Mouse (Mus musculus) myocyte (in vitro differentiated cells): ENCODE data around the gene Fut2. TPM values are rescaled to one million over a fixed set of nuclear protein-coding genes. Genes with fewer than 3 reads are reported as not detected.
A peak's percentile ranks its signal among the peaks of the same experiment; 100 is the strongest.

Source experiments
- H3K27me3 ChIP-seq: one replicate; pipeline ENCODE4 v1.6.1; 2011; ENCODE audit not compliant: control insufficient read depth, insufficient read depth, insufficient read length
- H3K36me3 ChIP-seq: one replicate; pipeline ENCODE4 v1.6.1; 2011; ENCODE audit not compliant: control insufficient read depth, insufficient read depth
- H3K4me2 ChIP-seq: one replicate; pipeline ENCODE4 v1.6.1; 2011; ENCODE audit warnings: low read depth, control low read depth
- H3K4me3 ChIP-seq: one replicate; pipeline ENCODE4 v1.5.1; 2011; ENCODE audit warnings: mild to moderate bottlenecking, control low read depth, moderate library complexity
- H3K79me2 ChIP-seq: one replicate; pipeline ENCODE4 v1.6.1; 2011; ENCODE audit not compliant: control insufficient read depth, insufficient read depth
- H3ac ChIP-seq: one replicate; pipeline ENCODE4 v1.6.1; 2011; ENCODE audit not compliant: control insufficient read depth, insufficient read length
- CEBPB ChIP-seq: IDR thresholded peaks from 2 replicates; pipeline ENCODE4 v1.6.1; 2011; ENCODE audit warnings: mild to moderate bottlenecking, moderate library complexity; ENCODE audit not compliant: poor library complexity, insufficient read depth, severe bottlenecking
- E2F4 ChIP-seq: IDR thresholded peaks from one replicate; pipeline ENCODE4 v1.6.1; 2011; ENCODE audit warnings: mild to moderate bottlenecking, control low read depth, moderate library complexity; ENCODE audit not compliant: insufficient read depth
- MAX ChIP-seq: IDR thresholded peaks from one replicate; pipeline ENCODE4 v1.6.1; 2011; ENCODE audit warnings: low read depth, mild to moderate bottlenecking, control low read depth
- MYOD1 ChIP-seq, 3 experiments: IDR thresholded peaks; one replicate each; pipeline ENCODE4 v1.6.1; 2011; ENCODE audit warnings: control low read depth in 2 of 3, low read depth in 2 of 3, mild to moderate bottlenecking in 2 of 3, moderate library complexity in 1 of 3; ENCODE audit not compliant: insufficient read length in 2 of 3, control insufficient read depth in 1 of 3
- MYOG ChIP-seq, 3 experiments: IDR thresholded peaks; one replicate each; pipeline ENCODE4 v1.6.1; 2011; ENCODE audit warnings: control low read depth in 2 of 3, low read depth in 2 of 3, mild to moderate bottlenecking in 2 of 3; ENCODE audit not compliant: insufficient read length in 2 of 3, control insufficient read depth in 1 of 3, insufficient read depth in 1 of 3
- POLR2A ChIP-seq: IDR thresholded peaks from one replicate; pipeline ENCODE4 v1.6.1; 2011; ENCODE audit warnings: low read depth, mild to moderate bottlenecking, control low read depth, moderate library complexity; ENCODE audit not compliant: insufficient read length
- POLR2AphosphoS2 ChIP-seq: IDR thresholded peaks from one replicate; pipeline ENCODE4 v1.6.1; 2011; ENCODE audit warnings: low read depth, control low read depth; ENCODE audit not compliant: insufficient read length
- REST ChIP-seq: IDR thresholded peaks from one replicate; pipeline ENCODE4 v1.6.1; 2011; ENCODE audit warnings: mild to moderate bottlenecking, control low read depth, moderate library complexity; ENCODE audit not compliant: insufficient read depth, insufficient read length
- SRF ChIP-seq: IDR thresholded peaks from one replicate; pipeline ENCODE4 v1.6.1; 2011; ENCODE audit warnings: low read depth; ENCODE audit not compliant: control insufficient read depth, insufficient read length
- TCF12 ChIP-seq: IDR thresholded peaks from one replicate; pipeline ENCODE4 v1.6.1; 2011; ENCODE audit warnings: mild to moderate bottlenecking, control low read depth; ENCODE audit not compliant: poor library complexity, insufficient read depth, severe bottlenecking
- TCF3 ChIP-seq: IDR thresholded peaks from one replicate; pipeline ENCODE4 v1.6.1; 2011; ENCODE audit warnings: low read depth, control low read depth; ENCODE audit not compliant: insufficient read length
- USF1 ChIP-seq: IDR thresholded peaks from one replicate; pipeline ENCODE4 v1.6.1; 2011; ENCODE audit warnings: low read depth, mild to moderate bottlenecking, control low read depth, moderate library complexity
- polyA plus RNA-seq: library from polyadenylated mRNA; unstranded; fragments of >200 nt; fragmentation: generic; extraction: Trizol; gene quantifications from one replicate; pipeline ENCODE4 v1.2.1, GENCODE M21; 2012; ENCODE audit warnings: missing spikeins

Fut2 gene
- polyA plus RNA-seq: 0.41 TPM

GRCm38 (mm10) chr7:45666161-45666560 lies at the start of gene Fut2:
Gene Fut2, minus strand, starts transcription at chr7:45666394.
- Histone ChIP-seq H3ac (no peak within 1 kb of the TSS), H3K36me3 (no peaks in the 10 kb centered on the region), H3K79me2 (no peaks in the 10 kb centered on the region), H3K4me2 (no peak within 1 kb of the TSS), H3K27me3 (no peaks in the 10 kb centered on the region), H3K4me3 (no peak within 1 kb of the TSS)
- TF ChIP-seq E2F4: no peak
- no peak for TF ChIP-seq USF1
- no peak for TF ChIP-seq MAX
- TF ChIP-seq CEBPB: no peak
- no peak for TF ChIP-seq POLR2A
- TF ChIP-seq MYOG (IDR thresholded peaks at IDR 0.05; ENCODE audit: control insufficient read depth in 1 of 3, insufficient read depth in 1 of 3, insufficient read length in 2 of 3, low read depth in 2 of 3): no peak
- no peak for TF ChIP-seq TCF3
- TF ChIP-seq MYOD1 (IDR thresholded peaks at IDR 0.05; ENCODE audit: control insufficient read depth in 1 of 3, insufficient read length in 2 of 3, low read depth in 2 of 3): no peak
- TF ChIP-seq REST: no peak

- peak within 1 kb of the TSS; percentile 84 for H3K4me2 ChIP-seq
- H3K27me3 ChIP-seq: no peaks in the 10 kb centered on the region
- H3K36me3 ChIP-seq: no peaks in the 10 kb centered on the region
- TF ChIP-seq REST: no peak
- peak; percentile 50 for TF ChIP-seq E2F4
- TF ChIP-seq TCF12: no peak
- no peak for TF ChIP-seq SRF
- peak; percentile 91 for TF ChIP-seq POLR2AphosphoS2
- TF ChIP-seq POLR2A: peak; percentile 67
- peak in 1 of 3 experiments; percentile 20 for TF ChIP-seq MYOD1 (IDR thresholded peaks at IDR 0.05; ENCODE audit: control insufficient read depth in 1 of 3, insufficient read length in 2 of 3, low read depth in 2 of 3)
- peaks cover 48% of the 10 kb centered on the region for H3K79me2 ChIP-seq
- H3ac ChIP-seq: peak within 1 kb of the TSS; percentile 26
- peak within 1 kb of the TSS; percentile 96 for H3K4me3 ChIP-seq
These were observed 49.0 kb upstream of the Fut2 start, which contains the start of gene Rpl18 for GRCm38 (mm10) chr7:45715090-45715708. Gene Rpl18, plus strand, starts transcription at chr7:45715457.

GRCm38 (mm10) chr7:45714630-45715089 lies 48.5 kb upstream of the Fut2 start:
- Histone ChIP-seq H3K36me3 (no peaks in the 10 kb centered on the region), H3K79me2 (peaks cover 48% of the 10 kb centered on the region), H3ac (peak overlapping the region; percentile 26), H3K4me3 (peak overlapping the region; percentile 96), H3K27me3 (no peaks in the 10 kb centered on the region), H3K4me2 (peak overlapping the region; percentile 84)
- TF ChIP-seq TCF12: no peak
- TF ChIP-seq POLR2AphosphoS2: no peak
- no peak for TF ChIP-seq MYOD1 (IDR thresholded peaks at IDR 0.05; ENCODE audit: control insufficient read depth in 1 of 3, insufficient read length in 2 of 3, low read depth in 2 of 3)
- no peak for TF ChIP-seq CEBPB
- TF ChIP-seq REST: no peak
- no peak for TF ChIP-seq POLR2A
- TF ChIP-seq MAX: no peak
- no peak for TF ChIP-seq E2F4
- TF ChIP-seq TCF3: no peak
- TF ChIP-seq SRF: no peak
- TF ChIP-seq MYOG (IDR thresholded peaks at IDR 0.05; ENCODE audit: control insufficient read depth in 1 of 3, insufficient read depth in 1 of 3, insufficient read length in 2 of 3, low read depth in 2 of 3): no peak
- TF ChIP-seq USF1: no peak

GRCm38 (mm10) chr7:45713881-45714520 lies 47.8 kb upstream of the Fut2 start:
- Histone ChIP-seq H3K36me3 (no peaks in the 10 kb centered on the region), H3K4me2 (peak overlapping the region; percentile 84), H3K27me3 (no peaks in the 10 kb centered on the region), H3K79me2 (peaks cover 43% of the 10 kb centered on the region), H3ac (no peak overlapping the region), H3K4me3 (peak overlapping the region; percentile 96)
- no peak for TF ChIP-seq POLR2AphosphoS2
- TF ChIP-seq SRF: no peak
- no peak for TF ChIP-seq TCF3
- TF ChIP-seq CEBPB: no peak

- no peak overlapping the region for H3ac ChIP-seq
- no peak overlapping the region for H3K4me2 ChIP-seq
- TF ChIP-seq MYOG (IDR thresholded peaks at IDR 0.05; ENCODE audit: control insufficient read depth in 1 of 3, insufficient read depth in 1 of 3, insufficient read length in 2 of 3, low read depth in 2 of 3): no peak
- TF ChIP-seq MYOD1 (IDR thresholded peaks at IDR 0.05; ENCODE audit: control insufficient read depth in 1 of 3, insufficient read length in 2 of 3, low read depth in 2 of 3): no peak
- TF ChIP-seq E2F4: no peak
- no peak for TF ChIP-seq POLR2A
- H3K4me3 ChIP-seq: no peak overlapping the region
- peaks cover 37% of the 10 kb centered on the region for H3K79me2 ChIP-seq
- H3K36me3 ChIP-seq: no peaks in the 10 kb centered on the region
- H3K27me3 ChIP-seq: no peaks in the 10 kb centered on the region
These were observed 47.2 kb upstream of the Fut2 start for GRCm38 (mm10) chr7:45713396-45713795.
